Mouse (Mus musculus) brown adipose tissue, adult 24 weeks (tissue): ENCODE data around the gene Rbm26. TPM values are rescaled to one million over a fixed set of nuclear protein-coding genes. Genes with fewer than 3 reads are reported as not detected.

Experiments
- H3K27ac ChIP-seq: fragments of 200-500 bp; replicated peaks from 2 replicates; pipeline ENCODE4 v1.5.1; 2012; ENCODE audit warnings: low read depth, mild to moderate bottlenecking, low read length
- H3K4me1 ChIP-seq: fragments of 200-500 bp; 2 replicates; pipeline ENCODE4 v1.6.1; 2012; ENCODE audit warnings: low read length, mixed read lengths; ENCODE audit not compliant: control insufficient read depth, insufficient read depth, insufficient read length
- H3K4me3 ChIP-seq: fragments of 200-500 bp; 2 replicates; pipeline ENCODE4 v1.5.1; 2012; ENCODE audit warnings: low read depth, mild to moderate bottlenecking, low read length, moderate library complexity; ENCODE audit not compliant: insufficient read depth
- polyA plus RNA-seq: library from polyadenylated mRNA; stranded (reverse); fragments of >200 nt; gene quantifications from 2 replicates; pipeline ENCODE4 v1.2.4, GENCODE M21; 2012; ENCODE audit not compliant: missing spikeins, insufficient read depth, insufficient read length

The Rbm26 gene
- polyA plus RNA-seq, 1 experiment: 11.1 TPM

DNA sequence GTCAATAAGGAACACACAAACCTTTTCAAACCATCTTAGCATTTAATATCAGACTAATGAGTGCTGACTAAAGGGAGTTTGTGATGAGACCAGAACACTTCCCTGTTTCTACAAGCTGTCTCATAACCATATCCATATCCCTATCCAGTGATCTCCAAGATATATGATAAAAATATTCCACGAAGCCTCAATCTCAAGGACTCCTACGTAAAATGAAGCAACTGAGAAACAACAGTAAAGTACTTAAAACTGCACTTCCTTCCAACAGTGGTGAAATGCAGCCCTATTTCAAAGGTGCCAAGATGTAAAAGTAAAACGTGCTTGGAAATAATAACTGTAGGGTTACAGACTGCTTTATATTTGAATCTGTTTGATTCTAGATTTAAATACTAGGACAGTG, 43.1 kb downstream of the Rbm26 start:
- H3K27ac ChIP-seq: no peak overlapping the region
- no peak overlapping the region for H3K4me3 ChIP-seq

GRCm38 (mm10) chr14:105127715-105128385, 49.3 kb downstream of the Rbm26 start:
- no peak overlapping the region for H3K4me3 ChIP-seq

More for the DNA sequence above, 43.1 kb downstream of the Rbm26 start:
- no peaks in the 10 kb centered on the region for H3K4me1 ChIP-seq

GRCm38 (mm10) chr14:105124513-105124912, 52.6 kb downstream of the Rbm26 start:
- no peak overlapping the region for H3K4me3 ChIP-seq
- no peaks in the 10 kb centered on the region for H3K4me1 ChIP-seq
- H3K27ac ChIP-seq: no peak overlapping the region

More at GRCm38 (mm10) chr14:105127715-105128385, 49.3 kb downstream of the Rbm26 start:
- Histone ChIP-seq H3K27ac (no peak overlapping the region), H3K4me1 (no peaks in the 10 kb centered on the region)

- no peak overlapping the region for H3K27ac ChIP-seq
- no peaks in the 10 kb centered on the region for H3K4me1 ChIP-seq
- H3K4me3 ChIP-seq: no peak overlapping the region
Observed at GRCm38 (mm10) chr14:105115402-105115801, 61.7 kb downstream of the Rbm26 start.

GRCm38 (mm10) chr14:105106252-105106651, 70.9 kb downstream of the Rbm26 start:
- Histone ChIP-seq H3K4me1 (no peaks in the 10 kb centered on the region), H3K27ac (no peak overlapping the region), H3K4me3 (no peak overlapping the region)

DNA sequence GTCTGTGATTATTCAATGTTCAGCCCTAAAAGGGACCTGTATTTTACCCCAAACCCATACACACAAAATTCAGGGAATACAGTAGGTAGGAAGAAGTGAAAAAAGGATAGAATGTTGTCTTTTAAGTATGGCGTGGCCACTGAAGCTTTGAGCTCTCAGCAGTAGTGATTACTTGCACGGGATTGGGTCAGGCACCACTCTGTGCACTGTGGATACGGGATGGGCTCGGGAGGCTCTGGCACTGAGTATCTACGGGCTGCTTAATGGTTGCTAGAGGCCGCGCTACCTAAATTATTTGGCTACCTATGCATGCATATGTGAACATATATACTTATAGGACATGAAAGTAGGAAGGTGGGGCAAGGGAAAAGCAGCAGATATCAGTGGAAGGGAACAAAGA, 78.3 kb downstream of the Rbm26 start:
- Histone ChIP-seq H3K27ac (no peak overlapping the region), H3K4me3 (no peak overlapping the region), H3K4me1 (no peaks in the 10 kb centered on the region)

DNA sequence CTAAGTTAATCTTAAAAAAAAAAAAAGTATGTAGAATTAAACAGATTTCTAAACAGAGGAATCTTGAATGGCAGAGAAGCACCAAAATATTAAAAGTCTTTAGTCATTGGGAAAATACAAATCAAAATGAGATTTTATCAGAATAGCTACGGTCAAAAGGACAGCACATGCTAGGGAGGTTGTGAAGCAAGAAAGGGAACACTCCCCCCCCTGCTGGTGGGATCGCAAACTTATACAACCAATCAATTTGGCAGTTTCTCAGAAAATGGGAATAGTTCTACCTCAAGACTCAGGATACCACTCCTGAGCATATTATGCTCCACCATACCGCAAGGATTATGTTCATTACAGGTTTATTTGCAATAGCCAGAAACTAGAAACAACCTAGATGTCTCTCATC, 80.9 kb downstream of the Rbm26 start:
- H3K4me1 ChIP-seq: no peaks in the 10 kb centered on the region
- H3K4me3 ChIP-seq: no peak overlapping the region
- H3K27ac ChIP-seq: no peak overlapping the region

GRCm38 (mm10) chr14:105087001-105087400, 90.1 kb downstream of the Rbm26 start:
- Histone ChIP-seq H3K27ac (no peak overlapping the region), H3K4me1 (no peaks in the 10 kb centered on the region), H3K4me3 (no peak overlapping the region)

GRCm38 (mm10) chr14:105085332-105085993, 91.7 kb downstream of the Rbm26 start:
- Histone ChIP-seq H3K4me1 (no peaks in the 10 kb centered on the region), H3K4me3 (no peak overlapping the region), H3K27ac (no peak overlapping the region)

- no peak overlapping the region for H3K27ac ChIP-seq
- H3K4me1 ChIP-seq: no peaks in the 10 kb centered on the region
- no peak overlapping the region for H3K4me3 ChIP-seq
Observed at GRCm38 (mm10) chr14:105084757-105085330, 92.3 kb downstream of the Rbm26 start.

GRCm38 (mm10) chr14:105084106-105084505, 93.0 kb downstream of the Rbm26 start:
- no peak overlapping the region for H3K4me3 ChIP-seq
- H3K27ac ChIP-seq: no peak overlapping the region
- no peaks in the 10 kb centered on the region for H3K4me1 ChIP-seq

GRCm38 (mm10) chr14:105074776-105075175, 102.4 kb downstream of the Rbm26 start:
- Histone ChIP-seq H3K27ac (no peak overlapping the region), H3K4me1 (no peaks in the 10 kb centered on the region), H3K4me3 (no peak overlapping the region)

DNA sequence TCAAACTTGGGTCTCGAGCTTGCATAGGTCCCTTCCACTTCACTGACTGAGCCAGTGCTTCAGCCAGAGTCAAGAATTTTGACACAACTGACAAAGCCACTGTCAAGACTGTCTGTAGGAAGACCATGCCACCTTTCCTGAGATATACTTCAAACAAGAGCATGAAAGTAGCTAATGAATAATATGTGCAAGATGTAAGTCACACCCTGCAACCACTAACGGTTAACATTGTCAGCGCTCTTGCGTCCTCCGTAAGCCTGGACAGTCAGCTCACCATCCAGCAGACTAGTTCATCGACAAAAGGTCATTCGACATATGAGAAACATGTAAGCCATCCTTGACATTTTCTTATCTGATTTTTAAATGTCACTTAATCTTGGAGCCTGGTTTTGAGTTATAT, 102.8 kb downstream of the Rbm26 start:
- Histone ChIP-seq H3K4me1 (no peaks in the 10 kb centered on the region), H3K4me3 (no peak overlapping the region), H3K27ac (no peak overlapping the region)

- H3K4me1 ChIP-seq: no peaks in the 10 kb centered on the region
- no peak overlapping the region for H3K27ac ChIP-seq
- no peak overlapping the region for H3K4me3 ChIP-seq
Observed at GRCm38 (mm10) chr14:105071010-105071509, 106.1 kb downstream of the Rbm26 start.

- no peaks in the 10 kb centered on the region for H3K4me1 ChIP-seq
- no peak overlapping the region for H3K4me3 ChIP-seq
- no peak overlapping the region for H3K27ac ChIP-seq
Observed at GRCm38 (mm10) chr14:105070258-105071009, 106.7 kb downstream of the Rbm26 start.
